Comparison of ENCODE assay signal across 9 mouse cellular contexts in the genomic region with DNA sequence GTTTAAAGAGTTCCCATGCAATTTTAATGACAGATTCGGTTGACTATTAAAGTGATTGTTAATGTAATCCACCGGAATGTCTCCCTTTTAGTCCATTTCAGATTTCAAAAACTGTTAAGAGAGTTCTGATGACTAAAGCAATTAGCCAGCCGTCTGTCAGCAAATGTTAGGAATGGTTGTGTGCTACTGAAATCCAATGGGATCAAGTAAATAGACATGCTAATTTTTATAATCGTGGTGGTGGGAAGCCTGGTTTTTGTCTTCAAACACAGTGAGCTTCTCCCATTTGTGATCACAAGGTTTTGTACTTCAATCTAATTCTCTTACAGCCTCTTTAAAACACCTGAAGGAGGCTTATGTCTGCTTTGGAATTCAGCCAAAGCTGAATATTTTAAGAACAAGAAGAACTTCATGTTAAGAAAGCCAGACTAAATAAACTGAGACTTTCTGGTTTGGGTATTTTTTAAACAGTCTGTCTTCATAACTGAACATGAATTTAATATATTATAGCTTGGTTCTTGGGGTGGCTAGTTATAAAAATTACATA. TPM values are rescaled to one million over a fixed set of nuclear protein-coding genes. Genes with fewer than 3 reads are reported as not detected.
DNase-seq lines count a peak whose midpoint lies in the region; ATAC-seq lines count a peak whose summit lies in the region.
"Had no signal": no experiment of that assay in that cellular context is flagged by ENCODE, and none has a peak within 500 bp of the region (broad histone marks: within the 10 kb centered on the region; RNA-seq: fewer than 3 reads in every experiment).

No protein-coding gene starts in this region.

- no peaks in the 10 kb centered on the region for H3K36me3 ChIP-seq in heart, embryonic 15.5 days
- H3K36me3 ChIP-seq in lung, embryonic 16.5 days (ENCODE audit: control insufficient read depth, insufficient read depth, low read length): no peaks in the 10 kb centered on the region
- H3K36me3 ChIP-seq in limb, embryonic 13.5 days: no peaks in the 10 kb centered on the region
- H3K36me3 ChIP-seq in stomach, embryonic 15.5 days: no peaks in the 10 kb centered on the region
- H3K36me3 ChIP-seq: G1E had no signal

- intact Hi-C loops in heart, postnatal 10 days (cut with DNase I): loop anchor here (2.0 kb wide), 1 partner anchor 189 kb away; no protein-coding TSS in a partner anchor

- peaks cover 43% of the 10 kb centered on the region for H3K4me1 ChIP-seq in heart, embryonic 15.5 days (replicated peaks)
- H3K4me1 ChIP-seq in lung, embryonic 16.5 days (replicated peaks; ENCODE audit: control insufficient read depth, insufficient read depth, low read length): peaks cover 17% of the 10 kb centered on the region
- H3K4me1 ChIP-seq in limb, embryonic 13.5 days: peaks cover 49% of the 10 kb centered on the region
- H3K4me1 ChIP-seq in stomach, embryonic 15.5 days: peaks cover 11% of the 10 kb centered on the region; the same call in 1 of the 2 replicates

- no peaks in the 10 kb centered on the region for H3K9me3 ChIP-seq in heart, embryonic 15.5 days (replicated peaks)
- no peaks in the 10 kb centered on the region for H3K9me3 ChIP-seq in lung, embryonic 16.5 days (ENCODE audit: control insufficient read depth, low read length)
- no peaks in the 10 kb centered on the region for H3K9me3 ChIP-seq in limb, embryonic 13.5 days
- H3K9me3 ChIP-seq in stomach, embryonic 15.5 days: no peaks in the 10 kb centered on the region

- no peaks in the 10 kb centered on the region for H3K27me3 ChIP-seq in heart, embryonic 15.5 days
- peaks cover 3% of the 10 kb centered on the region; the same call in 1 of the 2 replicates for H3K27me3 ChIP-seq in lung, embryonic 16.5 days (ENCODE audit: control insufficient read depth, insufficient read depth, low read depth, low read length)
- peaks cover 11% of the 10 kb centered on the region; the same call in 1 of the 2 replicates for H3K27me3 ChIP-seq in limb, embryonic 13.5 days
- no peaks in the 10 kb centered on the region for H3K27me3 ChIP-seq in stomach, embryonic 15.5 days (replicated peaks)

- no peak overlapping the region; the same call in 1 of the 2 replicates for H3K9ac ChIP-seq in heart, embryonic 15.5 days
- no peak overlapping the region for H3K9ac ChIP-seq in lung, embryonic 16.5 days (ENCODE audit: low read length)
- H3K9ac ChIP-seq in limb, embryonic 13.5 days: no peak overlapping the region
- no peak overlapping the region for H3K9ac ChIP-seq in stomach, embryonic 15.5 days

- peak overlapping the region; percentile 94 for H3K4me3 ChIP-seq in heart, embryonic 15.5 days
- H3K4me3 ChIP-seq in lung, embryonic 16.5 days (ENCODE audit: low read length): peak overlapping the region; percentile 31
- peak overlapping the region; percentile 80 for H3K4me3 ChIP-seq in limb, embryonic 13.5 days
- H3K4me3 ChIP-seq in stomach, embryonic 15.5 days (replicated peaks): peak overlapping the region; percentile 24; the same call in 1 of the 2 replicates

- no peak for DNase-seq in heart, postnatal 10 days
- DNase-seq in lung, postnatal 14 days: no peak
- DNase-seq in urinary bladder, adult 2 months (ENCODE audit: low spot score): no peak
- DNase-seq: gastrocnemius, postnatal 10 days had no signal

- H3K4me2 ChIP-seq in heart, embryonic 15.5 days: peak overlapping the region; percentile 98
- peak overlapping the region; percentile 98 for H3K4me2 ChIP-seq in lung, embryonic 16.5 days (ENCODE audit: low read depth, low read length)
- peak overlapping the region; percentile 91 for H3K4me2 ChIP-seq in limb, embryonic 13.5 days (replicated peaks)
- H3K4me2 ChIP-seq in stomach, embryonic 15.5 days: peak overlapping the region; percentile 97

- no peak for ATAC-seq in heart, embryonic 15.5 days (replicated peaks; ENCODE audit: insufficient number of reproducible peaks, insufficient read depth, low FRiP score, low read depth)
- no peak for ATAC-seq in lung, embryonic 16.5 days (ENCODE audit: low read depth)
- no peak for ATAC-seq in limb, embryonic 13.5 days (ENCODE audit: low FRiP score, low read depth)
- no peak for ATAC-seq in stomach, embryonic 15.5 days (ENCODE audit: insufficient read depth, low FRiP score, low read depth)

- WGBS in heart, embryonic 15.5 days: 50% methylated on average over 4 of the region's 4 CpGs
- 43% methylated on average over 4 of the region's 4 CpGs for WGBS in lung, embryonic 16.5 days
- WGBS in limb, embryonic 13.5 days: 51% methylated on average over 4 of the region's 4 CpGs
- 38% methylated on average over 4 of the region's 4 CpGs for WGBS in stomach, embryonic 15.5 days

- H3K27ac ChIP-seq in heart, embryonic 15.5 days: 0 out of 2 replicates have a peak overlapping the region, but pooled peaks have one; percentile 98
- H3K27ac ChIP-seq in lung, embryonic 16.5 days (ENCODE audit: low read length): no peak overlapping the region
- H3K27ac ChIP-seq in limb, embryonic 13.5 days: no peak overlapping the region
- H3K27ac ChIP-seq in stomach, embryonic 15.5 days: no peak overlapping the region

RNA-seq across cellular contexts. Expression of gene Map3k5, which starts 1.6 kb away (rescaled TPM):
- 2.6 and 3.2 TPM in 2 replicates for polyA plus RNA-seq in heart, embryonic 15.5 days (2015; fragmentation: Nextera tagmentation; extraction: Ambion mirVana)
- total RNA-seq in heart, postnatal 10 days (2021): 10 to 100 TPM; 27.1 to 31.5 TPM
- polyA plus RNA-seq in lung, embryonic 16.5 days (2015; fragmentation: Nextera tagmentation; extraction: Ambion mirVana): 1.2 and 1.7 TPM in 2 replicates
- polyA plus RNA-seq in limb, embryonic 13.5 days (2015; fragmentation: Nextera tagmentation; extraction: Ambion mirVana): 1.2 and 2.1 TPM in 2 replicates
- polyA plus RNA-seq in stomach, embryonic 15.5 days (2015; fragmentation: Nextera tagmentation; extraction: Ambion mirVana): 3.0 and 3.3 TPM in 2 replicates
- 20.6 and 23.3 TPM in 2 replicates for polyA plus RNA-seq in urinary bladder, adult 2 months (2012; rRNA removed)

RNA-seq across cellular contexts. Expression of gene Pex7, which starts 28.4 kb away (rescaled TPM):
- 33.9 and 34.8 TPM in 2 replicates for polyA plus RNA-seq in heart, embryonic 15.5 days (2015; fragmentation: Nextera tagmentation; extraction: Ambion mirVana)
- total RNA-seq in heart, postnatal 10 days (2021): 10 to 100 TPM; 23.3 to 23.7 TPM
- polyA plus RNA-seq in lung, embryonic 16.5 days (2015; fragmentation: Nextera tagmentation; extraction: Ambion mirVana): 30.5 and 34.2 TPM in 2 replicates
- polyA plus RNA-seq in limb, embryonic 13.5 days (2015; fragmentation: Nextera tagmentation; extraction: Ambion mirVana): 20.9 and 21.7 TPM in 2 replicates
- polyA plus RNA-seq in stomach, embryonic 15.5 days (2015; fragmentation: Nextera tagmentation; extraction: Ambion mirVana): 40.7 and 45.4 TPM in 2 replicates
- polyA plus RNA-seq in urinary bladder, adult 2 months (2012; rRNA removed): 29.6 and 38.2 TPM in 2 replicates

Comparison
In these comparisons a context has a peak if more than half of its experiments do, and no peak if none do; other contexts are left out.
1. H3K4me3 ChIP-seq: peak in every context shown above with its lines; median percentile 94 in heart, embryonic 15.5 days; 80 in limb, embryonic 13.5 days; 31 in lung, embryonic 16.5 days; 24 in stomach, embryonic 15.5 days.